Mouse (Mus musculus): ENCODE data around the gene Spag7. TPM values are rescaled to one million over a fixed set of nuclear protein-coding genes. Genes with fewer than 3 reads are reported as not detected.

Spag7 gene
- polyA plus RNA-seq, 1 experiment from 2014 or later: 156 TPM

GRCm38 (mm10) chr11:70646691-70647650 is 22.2 kb downstream of the Spag7 start, which contains the start of the genes Rnf167 and Slc25a11:
Gene Rnf167 (plus strand): TSS chr11:70647235.
Gene Slc25a11 (minus strand): TSS chr11:70647479.
- Histone ChIP-seq H3K27me3 (no peaks in the 10 kb centered on the region), H3K36me3 (peaks cover 55% of the 10 kb centered on the region), H3K4me3 (peak within 1 kb of the TSS; percentile 68), H3K9ac (replicated peaks) (peak within 1 kb of the TSS; percentile 86), H3K4me2 (replicated peaks) (peak within 1 kb of the TSS; percentile 85), H3K4me1 (peaks cover 41% of the 10 kb centered on the region), H3K9me3 (no peaks in the 10 kb centered on the region), H3K27ac (replicated peaks) (peak within 1 kb of the TSS; percentile 92)
- peak; percentile 87 for ATAC-seq (ENCODE audit: low FRiP score, low read depth)
- WGBS: under 1% methylated on average over 61 of the region's 63 CpGs

GRCm38 (mm10) chr11:70646259-70646555 is 23.0 kb downstream of the Spag7 start:
- H3K36me3 ChIP-seq: peaks cover 47% of the 10 kb centered on the region
- H3K4me1 ChIP-seq: peaks cover 39% of the 10 kb centered on the region
- H3K27me3 ChIP-seq: no peaks in the 10 kb centered on the region
- peak overlapping the region; percentile 86 for H3K9ac ChIP-seq (replicated peaks)
- H3K27ac ChIP-seq (replicated peaks): peak overlapping the region; percentile 88
- H3K9me3 ChIP-seq: no peaks in the 10 kb centered on the region
- peak overlapping the region; percentile 68 for H3K4me3 ChIP-seq
- 27% methylated on average over 3 of the region's 3 CpGs for WGBS
- ATAC-seq (ENCODE audit: low FRiP score, low read depth): 0 out of 2 replicates have a peak, but pooled peaks have one; percentile 4
- peak overlapping the region; percentile 84 for H3K4me2 ChIP-seq (replicated peaks)

- ATAC-seq (ENCODE audit: low FRiP score, low read depth): no peak
- Histone ChIP-seq H3K4me1 (peaks cover 36% of the 10 kb centered on the region), H3K9me3 (no peaks in the 10 kb centered on the region), H3K9ac (replicated peaks) (peak overlapping the region; percentile 86), H3K4me3 (peak overlapping the region; percentile 68), H3K36me3 (peaks cover 41% of the 10 kb centered on the region), H3K27ac (replicated peaks) (peak overlapping the region; percentile 88), H3K27me3 (no peaks in the 10 kb centered on the region), H3K4me2 (replicated peaks) (peak overlapping the region; percentile 84)
- 93% methylated on average over 12 of the region's 12 CpGs for WGBS
These were observed 23.6 kb downstream of the Spag7 start for GRCm38 (mm10) chr11:70645461-70646258.

GRCm38 (mm10) chr11:70644564-70645103 is 24.6 kb downstream of the Spag7 start:
- WGBS: 95% methylated on average over 8 of the region's 8 CpGs
- no peak overlapping the region for H3K4me3 ChIP-seq
- H3K36me3 ChIP-seq: peaks cover 31% of the 10 kb centered on the region
- peaks cover 36% of the 10 kb centered on the region for H3K4me1 ChIP-seq
- H3K27ac ChIP-seq (replicated peaks): no peak overlapping the region
- H3K4me2 ChIP-seq (replicated peaks): no peak overlapping the region
- no peak overlapping the region for H3K9ac ChIP-seq (replicated peaks)
- no peak for ATAC-seq (ENCODE audit: low FRiP score, low read depth)
- no peaks in the 10 kb centered on the region for H3K27me3 ChIP-seq
- H3K9me3 ChIP-seq: no peaks in the 10 kb centered on the region

- Histone ChIP-seq H3K9ac (replicated peaks) (no peak overlapping the region), H3K27me3 (no peaks in the 10 kb centered on the region), H3K9me3 (no peaks in the 10 kb centered on the region), H3K36me3 (peaks cover 20% of the 10 kb centered on the region), H3K4me1 (peaks cover 22% of the 10 kb centered on the region), H3K4me2 (replicated peaks) (no peak overlapping the region), H3K27ac (replicated peaks) (no peak overlapping the region), H3K4me3 (no peak overlapping the region)
- no peak for ATAC-seq (ENCODE audit: low FRiP score, low read depth)
- 91% methylated on average over 6 of the region's 6 CpGs for WGBS
These were observed 26.2 kb downstream of the Spag7 start for GRCm38 (mm10) chr11:70643051-70643450.

GRCm38 (mm10) chr11:70641241-70641640 is 28.0 kb downstream of the Spag7 start:
- 87% methylated on average over 7 of the region's 7 CpGs for WGBS
- Histone ChIP-seq H3K27me3 (no peaks in the 10 kb centered on the region), H3K27ac (replicated peaks) (no peak overlapping the region), H3K36me3 (peaks cover 20% of the 10 kb centered on the region), H3K4me3 (no peak overlapping the region), H3K4me2 (replicated peaks) (no peak overlapping the region), H3K9ac (replicated peaks) (no peak overlapping the region), H3K4me1 (peaks cover 18% of the 10 kb centered on the region), H3K9me3 (no peaks in the 10 kb centered on the region)
- no peak for ATAC-seq (ENCODE audit: low FRiP score, low read depth)

GRCm38 (mm10) chr11:70639976-70640375 is 29.2 kb downstream of the Spag7 start:
- H3K4me2 ChIP-seq (replicated peaks): no peak overlapping the region
- H3K27ac ChIP-seq (replicated peaks): no peak overlapping the region
- peaks cover 14% of the 10 kb centered on the region for H3K36me3 ChIP-seq
- H3K27me3 ChIP-seq: no peaks in the 10 kb centered on the region
- H3K4me1 ChIP-seq: peaks cover 5% of the 10 kb centered on the region
- no peak overlapping the region for H3K4me3 ChIP-seq
- H3K9me3 ChIP-seq: no peaks in the 10 kb centered on the region
- no peak overlapping the region for H3K9ac ChIP-seq (replicated peaks)
- ATAC-seq (ENCODE audit: low FRiP score, low read depth): no peak
- WGBS: 86% methylated on average over 8 of the region's 8 CpGs

GRCm38 (mm10) chr11:70638714-70639278 is 30.4 kb downstream of the Spag7 start, which contains the start of gene Gp1ba:
Gene Gp1ba (plus strand): TSS chr11:70639122.
- WGBS: 56% methylated on average over 5 of the region's 5 CpGs
- no peak within 1 kb of the TSS for H3K9ac ChIP-seq (replicated peaks)

GRCm38 (mm10) chr11:70638293-70638692 is 30.9 kb downstream of the Spag7 start:
- no peak overlapping the region for H3K4me3 ChIP-seq
- no peak overlapping the region for H3K9ac ChIP-seq (replicated peaks)
- 94% methylated on average over 1 of the region's 1 CpGs for WGBS

More at GRCm38 (mm10) chr11:70638714-70639278, 30.4 kb downstream of the Spag7 start, which contains the start of gene Gp1ba:
- Histone ChIP-seq H3K27ac (replicated peaks) (no peak within 1 kb of the TSS), H3K4me1 (no peaks in the 10 kb centered on the region), H3K27me3 (no peaks in the 10 kb centered on the region), H3K9me3 (no peaks in the 10 kb centered on the region), H3K36me3 (0 out of 2 replicates have a peak, but pooled peaks cover 3% of the 10 kb centered on the region), H3K4me2 (replicated peaks) (no peak within 1 kb of the TSS), H3K4me3 (no peak within 1 kb of the TSS)
- ATAC-seq (ENCODE audit: low FRiP score, low read depth): no peak

GRCm38 (mm10) chr11:70637764-70638163 is 31.5 kb downstream of the Spag7 start:
- no peak overlapping the region for H3K27ac ChIP-seq (replicated peaks)
- 88% methylated on average over 1 of the region's 1 CpGs for WGBS
- no peaks in the 10 kb centered on the region for H3K27me3 ChIP-seq
- no peak for ATAC-seq (ENCODE audit: low FRiP score, low read depth)
- H3K9me3 ChIP-seq: no peaks in the 10 kb centered on the region
- no peak overlapping the region for H3K4me2 ChIP-seq (replicated peaks)
- no peak overlapping the region for H3K9ac ChIP-seq (replicated peaks)
- H3K4me1 ChIP-seq: no peaks in the 10 kb centered on the region
- no peak overlapping the region for H3K4me3 ChIP-seq
- no peaks in the 10 kb centered on the region for H3K36me3 ChIP-seq

More at GRCm38 (mm10) chr11:70638293-70638692, 30.9 kb downstream of the Spag7 start:
- Histone ChIP-seq H3K9me3 (no peaks in the 10 kb centered on the region), H3K27ac (replicated peaks) (no peak overlapping the region), H3K36me3 (0 out of 2 replicates have a peak, but pooled peaks cover 3% of the 10 kb centered on the region), H3K27me3 (no peaks in the 10 kb centered on the region), H3K4me1 (no peaks in the 10 kb centered on the region), H3K4me2 (replicated peaks) (no peak overlapping the region)
- ATAC-seq (ENCODE audit: low FRiP score, low read depth): no peak

- no peaks in the 10 kb centered on the region for H3K9me3 ChIP-seq
These were observed 33.6 kb downstream of the Spag7 start for GRCm38 (mm10) chr11:70635601-70636000.

More at GRCm38 (mm10) chr11:70635601-70636000, 33.6 kb downstream of the Spag7 start:
- H3K4me2 ChIP-seq (replicated peaks): no peak overlapping the region
- 84% methylated on average over 4 of the region's 4 CpGs for WGBS
- no peak overlapping the region for H3K4me3 ChIP-seq
- ATAC-seq (ENCODE audit: low FRiP score, low read depth): no peak
- no peaks in the 10 kb centered on the region for H3K36me3 ChIP-seq
- no peaks in the 10 kb centered on the region for H3K4me1 ChIP-seq
- H3K27ac ChIP-seq (replicated peaks): no peak overlapping the region
- no peak overlapping the region for H3K9ac ChIP-seq (replicated peaks)
- no peaks in the 10 kb centered on the region for H3K27me3 ChIP-seq

Data from midbrain, embryonic 12.5 days (tissue).